Mouse (Mus musculus): ENCODE measurements around the gene Acbd3. TPM values are rescaled to one million over a fixed set of nuclear protein-coding genes. Genes with fewer than 3 reads are reported as not detected.

Gene Acbd3
- total RNA-seq, 2 experiments from 2014 or later = 31.8 to 32.2 TPM

Other genes with a start within 250 kb of the Acbd3 start
- 100 to 1,000 TPM; 131 to 139 TPM for gene Stum, start 242.5 kb upstream of the Acbd3 start, total RNA-seq (2021)
- gene Parp1, start 157.1 kb upstream of the Acbd3 start, total RNA-seq (2021) = 100 to 1,000 TPM; 102 to 104 TPM
- gene Lin9, start 84.9 kb upstream of the Acbd3 start, total RNA-seq (2021) = 1 to 10 TPM; 4.3 to 4.7 TPM
- gene Mixl1, start 29.0 kb upstream of the Acbd3 start, total RNA-seq (2021) = not detected
- 100 to 1,000 TPM; 442 to 467 TPM for gene H3f3a, start 87.9 kb downstream of the Acbd3 start, total RNA-seq (2021)
- gene Sde2, start 125.1 kb downstream of the Acbd3 start, total RNA-seq (2021) = 10 to 100 TPM; 20.1 to 21.1 TPM
- gene Lefty2, start 167.1 kb downstream of the Acbd3 start, total RNA-seq (2021) = 10 to 100 TPM; 10.9 to 12.4 TPM
- gene Pycr2, start 178.2 kb downstream of the Acbd3 start, total RNA-seq (2021) = 10 to 100 TPM; 25.3 to 27.8 TPM
- 1 to 10 TPM; 1.5 to 2.6 TPM for gene Lefty1, start 209.0 kb downstream of the Acbd3 start, total RNA-seq (2021)
- 1 to 10 TPM; 4.2 to 5.3 TPM for gene Tmem63a, start 216.3 kb downstream of the Acbd3 start, total RNA-seq (2021)